Mouse (Mus musculus): ENCODE results near the gene Ahcyl1. TPM values are rescaled to one million over a fixed set of nuclear protein-coding genes. Genes with fewer than 3 reads are reported as not detected.

Ahcyl1 gene
- polyA plus RNA-seq, 1 experiment from 2014 or later = 96.1 TPM

DNA sequence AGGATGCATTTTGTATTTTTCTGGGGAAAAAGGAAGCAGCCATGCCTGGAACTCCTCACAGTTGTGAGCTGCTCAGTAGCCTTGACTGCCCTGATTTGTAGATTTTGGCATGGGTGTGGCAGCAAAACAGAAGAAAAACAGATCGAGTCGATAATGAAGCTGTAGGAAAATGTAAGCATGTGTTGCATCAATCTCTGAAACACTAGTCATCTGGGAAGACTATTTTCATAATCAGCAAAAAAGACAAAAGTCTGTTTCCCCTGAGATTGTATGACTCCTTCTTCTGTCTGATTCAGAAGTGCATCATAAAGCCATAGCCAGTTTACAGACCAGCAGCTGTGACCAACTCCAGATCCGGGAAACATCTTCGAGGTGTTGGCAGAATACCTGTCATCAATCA, 10.9 kb upstream of the Ahcyl1 start:
- no peak overlapping the region for H3K4me3 ChIP-seq (ENCODE audit: low read length)
- no peaks in the 10 kb centered on the region for H3K36me3 ChIP-seq (ENCODE audit: insufficient read depth, low read length)
- WGBS = 75% methylated on average over 4 of the region's 4 CpGs
- no peak for ATAC-seq (ENCODE audit: low FRiP score, low TSS enrichment)
- H3K9me3 ChIP-seq (ENCODE audit: low read length) = no peaks in the 10 kb centered on the region
- H3K4me2 ChIP-seq (replicated peaks; ENCODE audit: low read depth, low read length) = no peak overlapping the region
- H3K27me3 ChIP-seq (ENCODE audit: insufficient read depth, low read length) = no peaks in the 10 kb centered on the region
- H3K4me1 ChIP-seq (ENCODE audit: insufficient read depth, low read length) = no peaks in the 10 kb centered on the region
- no peak overlapping the region for H3K27ac ChIP-seq (ENCODE audit: low read length)
- no peak overlapping the region for H3K9ac ChIP-seq (replicated peaks; ENCODE audit: low read length)

GRCm38 (mm10) chr3:107706164-107706563, 9.8 kb upstream of the Ahcyl1 start:
- Histone ChIP-seq H3K4me2 (replicated peaks; ENCODE audit: low read depth, low read length) (no peak overlapping the region), H3K9me3 (ENCODE audit: low read length) (no peaks in the 10 kb centered on the region), H3K27me3 (ENCODE audit: insufficient read depth, low read length) (no peaks in the 10 kb centered on the region), H3K36me3 (ENCODE audit: insufficient read depth, low read length) (no peaks in the 10 kb centered on the region), H3K4me3 (ENCODE audit: low read length) (no peak overlapping the region), H3K27ac (ENCODE audit: low read length) (no peak overlapping the region), H3K4me1 (ENCODE audit: insufficient read depth, low read length) (no peaks in the 10 kb centered on the region), H3K9ac (replicated peaks; ENCODE audit: low read length) (no peak overlapping the region)
- 34% methylated on average over 2 of the region's 2 CpGs for WGBS
- no peak for ATAC-seq (ENCODE audit: low FRiP score, low TSS enrichment)

DNA sequence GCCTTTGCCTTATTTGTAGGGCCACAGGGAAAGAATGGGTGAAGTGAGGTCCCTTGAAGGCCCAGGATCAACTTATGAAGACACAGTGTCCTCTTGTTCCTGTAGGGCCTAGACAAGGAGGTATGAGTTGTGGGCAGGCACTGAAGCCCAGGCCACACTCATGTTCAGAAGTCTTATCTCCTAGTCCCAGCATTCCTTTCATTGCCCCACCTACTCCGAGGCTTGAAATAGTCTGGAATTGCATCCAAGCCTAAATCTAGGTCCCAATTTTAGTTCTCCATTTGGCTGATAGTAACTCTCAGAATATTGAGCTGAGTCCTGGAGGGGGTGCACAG, 8.0 kb upstream of the Ahcyl1 start:
- Histone ChIP-seq H3K27ac (ENCODE audit: low read length) (no peak overlapping the region), H3K27me3 (ENCODE audit: insufficient read depth, low read length) (no peaks in the 10 kb centered on the region), H3K9ac (replicated peaks; ENCODE audit: low read length) (no peak overlapping the region), H3K4me1 (ENCODE audit: insufficient read depth, low read length) (no peaks in the 10 kb centered on the region), H3K4me2 (replicated peaks; ENCODE audit: low read depth, low read length) (no peak overlapping the region), H3K9me3 (ENCODE audit: low read length) (no peaks in the 10 kb centered on the region), H3K4me3 (ENCODE audit: low read length) (no peak overlapping the region), H3K36me3 (ENCODE audit: insufficient read depth, low read length) (no peaks in the 10 kb centered on the region)
- 70% methylated on average over 1 of the region's 1 CpGs for WGBS
- no peak for ATAC-seq (ENCODE audit: low FRiP score, low TSS enrichment)

- H3K4me2 ChIP-seq (replicated peaks; ENCODE audit: low read depth, low read length) = no peak overlapping the region
- no peaks in the 10 kb centered on the region for H3K27me3 ChIP-seq (ENCODE audit: insufficient read depth, low read length)
- no peaks in the 10 kb centered on the region for H3K4me1 ChIP-seq (ENCODE audit: insufficient read depth, low read length)
- H3K9ac ChIP-seq (replicated peaks; ENCODE audit: low read length) = no peak overlapping the region
- ATAC-seq (ENCODE audit: low FRiP score, low TSS enrichment) = no peak
- no peaks in the 10 kb centered on the region for H3K9me3 ChIP-seq (ENCODE audit: low read length)
- no peaks in the 10 kb centered on the region for H3K36me3 ChIP-seq (ENCODE audit: insufficient read depth, low read length)
- no peak overlapping the region for H3K4me3 ChIP-seq (ENCODE audit: low read length)
- 83% methylated on average over 7 of the region's 7 CpGs for WGBS
- H3K27ac ChIP-seq (ENCODE audit: low read length) = no peak overlapping the region
These were observed 7.5 kb upstream of the Ahcyl1 start for GRCm38 (mm10) chr3:107703675-107704370.

DNA sequence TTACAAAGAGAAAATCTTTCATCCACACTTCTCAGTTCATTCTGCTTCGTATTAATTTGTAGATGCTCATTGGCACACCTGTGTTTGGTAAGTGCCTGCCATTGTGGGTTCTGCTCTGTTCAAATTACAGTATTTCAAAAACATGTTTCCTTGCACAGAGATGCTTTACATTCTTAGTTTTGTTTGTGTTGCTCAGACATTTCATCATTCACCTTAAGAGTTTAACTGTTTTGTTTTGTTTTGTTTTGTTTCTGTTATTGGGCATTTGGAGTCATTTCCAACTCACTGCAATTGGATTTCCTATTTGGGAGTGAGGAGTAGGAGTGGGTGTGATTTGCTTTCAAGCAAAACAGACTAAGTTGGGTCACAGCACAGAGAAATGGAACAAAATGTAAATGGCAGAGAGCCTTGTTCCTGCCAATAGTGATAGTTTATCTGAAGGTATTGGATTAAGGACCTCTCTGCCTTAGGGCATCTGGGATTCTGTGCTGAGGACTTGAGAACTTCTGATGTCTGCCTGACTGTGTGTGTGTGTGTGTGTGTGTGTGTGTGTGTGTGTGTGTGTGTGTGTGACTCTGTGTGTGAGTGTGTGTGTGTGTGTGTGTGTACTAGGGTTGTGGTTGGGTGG, 5.5 kb upstream of the Ahcyl1 start:
- H3K27me3 ChIP-seq (ENCODE audit: insufficient read depth, low read length) = no peaks in the 10 kb centered on the region
- no peaks in the 10 kb centered on the region for H3K36me3 ChIP-seq (ENCODE audit: insufficient read depth, low read length)
- H3K4me2 ChIP-seq (replicated peaks; ENCODE audit: low read depth, low read length) = no peak overlapping the region
- no peak for ATAC-seq (ENCODE audit: low FRiP score, low TSS enrichment)
- no peak overlapping the region for H3K27ac ChIP-seq (ENCODE audit: low read length)
- 89% methylated on average over 1 of the region's 1 CpGs for WGBS
- H3K4me3 ChIP-seq (ENCODE audit: low read length) = no peak overlapping the region
- H3K9me3 ChIP-seq (ENCODE audit: low read length) = no peaks in the 10 kb centered on the region
- no peak overlapping the region for H3K9ac ChIP-seq (replicated peaks; ENCODE audit: low read length)
- 0 out of 2 replicates have a peak, but pooled peaks cover 3% of the 10 kb centered on the region for H3K4me1 ChIP-seq (ENCODE audit: insufficient read depth, low read length)

GRCm38 (mm10) chr3:107700625-107701024, 4.3 kb upstream of the Ahcyl1 start:
- WGBS = 88% methylated on average over 2 of the region's 2 CpGs
- Histone ChIP-seq H3K4me3 (ENCODE audit: low read length) (no peak overlapping the region), H3K4me2 (replicated peaks; ENCODE audit: low read depth, low read length) (no peak overlapping the region), H3K27ac (ENCODE audit: low read length) (no peak overlapping the region), H3K4me1 (ENCODE audit: insufficient read depth, low read length) (0 out of 2 replicates have a peak, but pooled peaks cover 6% of the 10 kb centered on the region), H3K36me3 (ENCODE audit: insufficient read depth, low read length) (no peaks in the 10 kb centered on the region), H3K9ac (replicated peaks; ENCODE audit: low read length) (no peak overlapping the region), H3K27me3 (ENCODE audit: insufficient read depth, low read length) (no peaks in the 10 kb centered on the region), H3K9me3 (ENCODE audit: low read length) (no peaks in the 10 kb centered on the region)
- no peak for ATAC-seq (ENCODE audit: low FRiP score, low TSS enrichment)

DNA sequence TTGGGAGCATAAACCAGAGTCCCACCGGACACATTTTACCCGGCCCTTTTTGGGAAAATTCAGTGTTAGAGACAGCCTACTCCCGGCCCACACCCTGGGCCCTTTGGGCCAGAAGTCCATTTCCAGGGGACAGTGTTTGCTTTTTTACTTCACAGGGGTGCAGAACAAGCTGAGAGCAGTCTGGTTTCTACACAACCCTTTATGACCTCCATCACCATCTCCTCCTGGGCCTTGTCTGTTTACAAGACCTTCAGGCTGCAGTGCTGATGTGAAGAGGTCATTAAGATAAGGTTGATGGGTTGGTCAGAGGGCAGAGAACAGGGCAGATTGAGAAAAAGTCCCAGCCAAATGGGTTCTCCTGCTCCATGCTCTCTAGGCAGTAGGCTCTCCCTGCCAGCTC, 550 bp upstream of the Ahcyl1 start:
- 36% methylated on average over 3 of the region's 3 CpGs for WGBS
- Histone ChIP-seq H3K9me3 (ENCODE audit: low read length) (no peaks in the 10 kb centered on the region), H3K27me3 (ENCODE audit: insufficient read depth, low read length) (no peaks in the 10 kb centered on the region), H3K4me2 (replicated peaks; ENCODE audit: low read depth, low read length) (peak overlapping the region; percentile 31; the same call in 1 of the 2 replicates), H3K4me3 (ENCODE audit: low read length) (no peak overlapping the region), H3K9ac (replicated peaks; ENCODE audit: low read length) (peak overlapping the region; percentile 48), H3K36me3 (ENCODE audit: insufficient read depth, low read length) (no peaks in the 10 kb centered on the region), H3K27ac (ENCODE audit: low read length) (no peak overlapping the region), H3K4me1 (ENCODE audit: insufficient read depth, low read length) (peaks cover 28% of the 10 kb centered on the region)
- peak; percentile 8; the same call in 1 of the 2 replicates for ATAC-seq (ENCODE audit: low FRiP score, low TSS enrichment)

DNA sequence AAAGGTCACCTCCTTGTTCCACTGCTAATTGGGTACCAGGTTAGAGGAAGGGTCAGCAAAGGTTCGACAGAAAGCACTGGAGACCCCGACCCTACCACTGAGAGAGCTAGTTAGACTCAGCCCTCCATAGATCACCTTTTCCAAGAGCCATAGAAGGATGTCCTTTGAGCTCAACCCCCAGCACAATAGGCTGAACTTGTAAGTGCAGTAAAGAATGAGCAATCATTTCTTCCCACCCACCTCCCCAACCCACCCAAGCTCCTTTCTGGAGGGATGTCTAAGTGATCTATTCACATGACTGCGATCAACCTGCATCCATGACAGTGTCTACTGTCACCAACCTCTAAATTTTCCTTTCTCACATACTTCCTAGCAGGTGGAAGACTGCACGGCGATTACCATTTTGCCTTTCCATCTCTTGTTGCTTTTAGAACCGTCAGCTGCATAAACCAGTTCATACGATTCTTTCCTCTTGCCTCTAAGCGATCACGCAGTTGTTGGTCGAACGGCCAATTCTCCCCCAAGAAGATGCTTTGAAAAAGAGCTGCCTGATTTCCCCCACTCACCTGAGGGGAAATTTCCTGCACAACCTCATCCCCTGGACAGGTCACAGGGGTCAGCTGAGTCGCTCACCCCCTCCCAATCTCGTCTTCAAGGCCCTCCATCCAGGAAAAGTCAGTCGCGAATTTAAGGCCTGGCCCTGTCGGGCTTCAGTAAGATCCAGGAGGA, 977 bp downstream of the Ahcyl1 start:
- no peaks in the 10 kb centered on the region for H3K36me3 ChIP-seq (ENCODE audit: insufficient read depth, low read length)
- no peak for ATAC-seq (ENCODE audit: low FRiP score, low TSS enrichment)
- H3K27ac ChIP-seq (ENCODE audit: low read length) = peak overlapping the region; percentile 93
- H3K9ac ChIP-seq (replicated peaks; ENCODE audit: low read length) = peak overlapping the region; percentile 87
- WGBS = 3% methylated on average over 16 of the region's 16 CpGs
- H3K9me3 ChIP-seq (ENCODE audit: low read length) = no peaks in the 10 kb centered on the region
- H3K4me1 ChIP-seq (ENCODE audit: insufficient read depth, low read length) = peaks cover 36% of the 10 kb centered on the region
- peak overlapping the region; percentile 78 for H3K4me2 ChIP-seq (replicated peaks; ENCODE audit: low read depth, low read length)
- H3K27me3 ChIP-seq (ENCODE audit: insufficient read depth, low read length) = no peaks in the 10 kb centered on the region
- peak overlapping the region; percentile 64 for H3K4me3 ChIP-seq (ENCODE audit: low read length)

DNA sequence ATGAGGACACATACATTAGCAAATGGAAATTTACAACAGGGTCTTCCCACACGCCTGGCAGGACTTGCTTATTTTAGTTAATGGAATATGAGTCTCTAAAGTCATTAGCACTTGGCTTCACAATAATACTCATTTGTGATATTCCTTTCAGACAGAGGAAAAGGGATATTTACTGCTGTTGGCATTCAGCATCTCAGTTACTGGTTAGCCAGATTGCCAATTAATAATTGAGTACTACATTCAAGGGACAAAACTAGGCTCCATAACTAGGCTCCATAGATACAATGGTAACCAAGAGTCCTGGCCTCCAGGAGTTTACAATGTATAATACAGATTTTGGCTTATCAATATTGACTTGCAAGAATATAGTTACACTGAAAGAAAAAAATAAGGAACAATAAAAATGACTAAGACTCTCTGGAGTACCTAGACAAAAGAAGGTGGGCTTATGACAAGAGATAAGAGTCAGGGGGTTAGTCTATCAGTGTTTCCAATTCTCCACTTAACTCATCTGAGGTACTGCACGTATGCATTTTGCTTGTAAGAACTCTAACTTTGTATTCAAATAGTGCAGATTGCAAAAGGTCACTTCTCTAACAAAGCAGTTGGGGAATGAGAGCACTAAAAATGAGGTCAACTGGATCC, 2.0 kb downstream of the Ahcyl1 start:
- peak overlapping the region; percentile 64 for H3K4me3 ChIP-seq (ENCODE audit: low read length)
- WGBS = 35% methylated on average over 2 of the region's 2 CpGs
- no peaks in the 10 kb centered on the region for H3K9me3 ChIP-seq (ENCODE audit: low read length)
- H3K4me1 ChIP-seq (ENCODE audit: insufficient read depth, low read length) = peaks cover 45% of the 10 kb centered on the region
- H3K4me2 ChIP-seq (replicated peaks; ENCODE audit: low read depth, low read length) = peak overlapping the region; percentile 78
- H3K9ac ChIP-seq (replicated peaks; ENCODE audit: low read length) = peak overlapping the region; percentile 87
- no peaks in the 10 kb centered on the region for H3K36me3 ChIP-seq (ENCODE audit: insufficient read depth, low read length)
- ATAC-seq (ENCODE audit: low FRiP score, low TSS enrichment) = no peak
- no peaks in the 10 kb centered on the region for H3K27me3 ChIP-seq (ENCODE audit: insufficient read depth, low read length)
- H3K27ac ChIP-seq (ENCODE audit: low read length) = no peak overlapping the region

Data from kidney, embryonic 16.5 days (tissue).